9 mouse cellular contexts compared by ENCODE assay signal in genomic region chr3:62340861-62341260, GRCm38 (mm10). TPM values are rescaled to one million over a fixed set of nuclear protein-coding genes. Genes with fewer than 3 reads are reported as not detected.
DNase-seq lines count a peak whose midpoint lies in the region; ATAC-seq and TF ChIP-seq lines count a peak whose summit lies in the region.
"Had no signal": no experiment of that assay in that cellular context is flagged by ENCODE, and none has a peak within 500 bp of the region (broad histone marks: within the 10 kb centered on the region; RNA-seq: fewer than 3 reads in every experiment).

No protein-coding gene starts in this region.

- peaks cover 1% of the 10 kb centered on the region; the same call in 1 of the 2 replicates for H3K4me1 ChIP-seq in cortical plate, adult 2 months (ENCODE audit: control insufficient read depth, insufficient read depth, low read length)
- 0 out of 2 replicates have a peak, but pooled peaks cover 13% of the 10 kb centered on the region for H3K4me1 ChIP-seq in hindbrain, embryonic 14.5 days (replicated peaks; ENCODE audit: control insufficient read depth, insufficient read depth, low read length)
- H3K4me1 ChIP-seq: liver, embryonic 15.5 days had no signal

- no peaks in the 10 kb centered on the region for H3K9me3 ChIP-seq in hindbrain, embryonic 14.5 days (ENCODE audit: control insufficient read depth, low read length)
- H3K9me3 ChIP-seq: liver, embryonic 15.5 days had no signal

- no peak overlapping the region; the same call in 1 of the 2 replicates for H3K9ac ChIP-seq in hindbrain, embryonic 14.5 days
- H3K9ac ChIP-seq: liver, embryonic 15.5 days had no signal

- peak overlapping the region; percentile 79; the same call in 1 of the 2 replicates for H3K4me3 ChIP-seq in cortical plate, adult 2 months (ENCODE audit: insufficient read depth, low read length)
- peak overlapping the region; percentile 87 for H3K4me3 ChIP-seq in hindbrain, embryonic 14.5 days (replicated peaks; ENCODE audit: low read length)

- no peak for TF ChIP-seq POLR2A in cortical plate, adult 2 months (IDR thresholded peaks at IDR 0.05; ENCODE audit: extremely low read depth, insufficient read depth, low read length)

- WGBS in hindbrain, embryonic 14.5 days: 13% methylated on average over 2 of the region's 2 CpGs

- intact Hi-C loops in gastrocnemius, postnatal 14 days (cut with DNase I; ENCODE audit: low total_unique reads): no loop called here

- H3K36me3 ChIP-seq in hindbrain, embryonic 14.5 days (replicated peaks; ENCODE audit: control insufficient read depth, insufficient read depth): no peaks in the 10 kb centered on the region
- H3K36me3 ChIP-seq: liver, embryonic 15.5 days had no signal

- TF ChIP-seq CTCF in cortical plate, adult 2 months (IDR thresholded peaks at IDR 0.05; ENCODE audit: extremely low read depth, insufficient read depth, low read length): no peak

- DNase-seq in adrenal gland, postnatal 14 days: peak; percentile 4
- DNase-seq in adrenal gland, postnatal 4 days (ENCODE audit: low spot score in 2 of 2): no peak
- DNase-seq in hindbrain, embryonic 14.5 days (ENCODE audit: low spot score): no peak
- peak; percentile 54 for DNase-seq in lung, postnatal 14 days
- no peak for DNase-seq in gastrocnemius, postnatal 14 days
- DNase-seq in cerebellum, postnatal 4 days (ENCODE audit: low spot score in 2 of 2): no peak
- DNase-seq in left cerebral cortex, adult 8-10 months (ENCODE audit: low spot score in 2 of 2): no peak

- H3K27ac ChIP-seq in cortical plate, adult 2 months (ENCODE audit: insufficient read depth, low read length): no peak overlapping the region
- no peak overlapping the region for H3K27ac ChIP-seq in hindbrain, embryonic 14.5 days
- H3K27ac ChIP-seq: liver, embryonic 15.5 days had no signal

- 0 out of 2 replicates have a peak, but pooled peaks cover 7% of the 10 kb centered on the region for H3K27me3 ChIP-seq in hindbrain, embryonic 14.5 days (ENCODE audit: control insufficient read depth, insufficient read depth, low read length)

- ATAC-seq in hindbrain, embryonic 14.5 days (ENCODE audit: low FRiP score): no peak

- H3K4me2 ChIP-seq in hindbrain, embryonic 14.5 days (replicated peaks): peak overlapping the region; percentile 88

RNA-seq across cellular contexts. Expression of gene Arhgef26, which starts 2.7 kb away (rescaled TPM):
- 5.1 and 5.8 TPM in 2 replicates for total RNA-seq in adrenal gland, postnatal 14 days (2021)
- 1 to 10 TPM; 6.8 to 8.5 TPM for total RNA-seq in adrenal gland, postnatal 4 days (2021)
- polyA plus RNA-seq in cortical plate, adult 2 months (2012; rRNA removed): 15.2 and 18.2 TPM in 2 replicates
- 11.3 and 11.7 TPM in 2 replicates for polyA plus RNA-seq in hindbrain, embryonic 14.5 days (2014; fragmentation: Nextera tagmentation; extraction: Ambion mirVana)
- 1 to 10 TPM; 3.1 to 3.7 TPM for total RNA-seq in gastrocnemius, postnatal 14 days (2021)
- total RNA-seq in left cerebral cortex, adult 8-10 months (2022): 10 to 100 TPM; 25.0 to 29.8 (median 27.0) TPM

Comparison
In these comparisons a context has a peak if more than half of its experiments do, and no peak if none do; other contexts are left out.
1. DNase-seq: peak in adrenal gland, postnatal 14 days (single experiment) and lung, postnatal 14 days (single experiment); none in adrenal gland, postnatal 4 days (0 of 2), hindbrain, embryonic 14.5 days (single experiment), gastrocnemius, postnatal 14 days (single experiment), cerebellum, postnatal 4 days (0 of 2) and left cerebral cortex, adult 8-10 months (0 of 2).